Mouse (Mus musculus) brain, embryonic 14.5 days (tissue): ENCODE measurements around the gene Ablim1.

Experiments
- CTCF ChIP-seq: fragments of 200-500 bp; IDR thresholded peaks from 2 replicates; pipeline ENCODE4 v1.5.1; 2012; ENCODE audit warnings: inconsistent platforms, mild to moderate bottlenecking, moderate library complexity, borderline replicate concordance; ENCODE audit not compliant: insufficient read depth, insufficient read length; ENCODE audit errors: extremely low read depth
- POLR2A ChIP-seq: fragments of 200-500 bp; IDR thresholded peaks from 2 replicates; pipeline ENCODE4 v1.6.1; 2012; ENCODE audit warnings: mild to moderate bottlenecking, inconsistent platforms, borderline replicate concordance; ENCODE audit not compliant: poor library complexity, insufficient read depth, insufficient read length, severe bottlenecking; ENCODE audit errors: extremely low read depth

GRCm38 (mm10) chr19:57222657-57223056 is 92.1 kb downstream of the Ablim1 start:
- TF ChIP-seq POLR2A: no peak
- no peak for TF ChIP-seq CTCF
